Mouse (Mus musculus) G1E (cell line): Measurements from ENCODE around the gene St5. TPM values are rescaled to one million over a fixed set of nuclear protein-coding genes. Genes with fewer than 3 reads are reported as not detected.

Experiments used
- ATAC-seq: 2 replicates; pipeline ENCODE4 v1.8.0; 2016; ENCODE audit warnings: mild to moderate bottlenecking; ENCODE audit not compliant: insufficient number of reproducible peaks, poor library complexity, low FRiP score, severe bottlenecking; ENCODE audit errors: extremely low read depth
- DNase-seq: peaks from one replicate; pipeline ENCODE4 v3.0.0; 2012; ENCODE audit warnings: low spot score
- H3K27me3 ChIP-seq: 2 replicates; pipeline ENCODE4 v1.6.1; 2012; ENCODE audit warnings: mild to moderate bottlenecking, low read length, inconsistent platforms; ENCODE audit not compliant: insufficient read depth
- H3K36me3 ChIP-seq: replicated peaks from 2 replicates; pipeline ENCODE3; 2012; ENCODE audit warnings: mild to moderate bottlenecking, inconsistent platforms
- H3K4me1 ChIP-seq: 2 replicates; pipeline ENCODE4 v1.6.1; 2012; ENCODE audit warnings: low read depth, low read length, inconsistent platforms, mixed read lengths; ENCODE audit not compliant: insufficient read depth
- H3K4me3 ChIP-seq: 2 replicates; pipeline ENCODE4 v1.5.1; 2012; ENCODE audit warnings: low read depth, mild to moderate bottlenecking, inconsistent platforms, low read length, moderate library complexity, mixed read lengths
- H3K9me3 ChIP-seq: replicated peaks from 2 replicates; pipeline ENCODE4 v1.6.1; 2012; ENCODE audit warnings: inconsistent platforms
- CTCF ChIP-seq: IDR thresholded peaks from 2 replicates; pipeline ENCODE4 v1.5.1; 2012; ENCODE audit warnings: low read depth, low read length, inconsistent platforms, mixed read lengths
- TAL1 ChIP-seq: conservative IDR thresholded peaks from 2 replicates; pipeline ENCODE4 v1.6.1; 2012; ENCODE audit warnings: low read depth, low read length, inconsistent platforms, mixed read lengths
- polyA plus RNA-seq: library from polyadenylated mRNA; stranded (reverse); fragments of >175 nt; gene quantifications from 2 replicates; pipeline ENCODE4 v1.2.3, GENCODE M21; 2012
- total RNA-seq, 2 experiments: library from RNA; stranded (forward) in 1 of 2; stranded (reverse) in 1 of 2; fragments of 200-1000 nt in 1 of 2; fragments of >200 nt in 1 of 2; fragmentation: Nextera tagmentation in 1 of 2; gene quantifications; 2 replicates each; pipeline ENCODE4 v1.2.3; 2014 to 2017

The St5 gene
- total and polyA plus RNA-seq, 3 experiments, result 0.07 to 39.5 (median 0.49) TPM

- H3K9me3 ChIP-seq, result no peaks in the 10 kb centered on the region
- H3K27me3 ChIP-seq, result peaks cover 15% of the 10 kb centered on the region; the same call in 1 of the 2 replicates
- no peaks in the 10 kb centered on the region for H3K36me3 ChIP-seq
- DNase-seq, result no peak
- no peak for TF ChIP-seq CTCF
- no peak for TF ChIP-seq TAL1
- H3K4me3 ChIP-seq, result no peak overlapping the region
- H3K4me1 ChIP-seq, result no peaks in the 10 kb centered on the region
- ATAC-seq, result no peak
These were observed 225.5 kb downstream of the St5 start for GRCm38 (mm10) chr7:109477926-109478325.

Other genes with a start within 250 kb of the St5 start
- gene Trim66, start 195.5 kb downstream of the St5 start, total RNA-seq (2014; fragmentation: Nextera tagmentation), result not detected in 2 replicates
- 0.17 and 0.49 TPM in 2 replicates for gene Trim66, start 195.5 kb downstream of the St5 start, total RNA-seq (2017)
- gene Trim66, start 195.5 kb downstream of the St5 start, polyA plus RNA-seq, result 0.02 TPM in 1 of 2 replicates, not detected in the other
- gene Rpl27a, start 184.5 kb downstream of the St5 start, total RNA-seq (2014; fragmentation: Nextera tagmentation), result 402 and 444 TPM in 2 replicates
- gene Rpl27a, start 184.5 kb downstream of the St5 start, total RNA-seq (2017), result 833 and 1,086 TPM in 2 replicates
- gene Rpl27a, start 184.5 kb downstream of the St5 start, polyA plus RNA-seq, result 9,138 and 9,366 TPM in 2 replicates
- 16.3 and 18.4 TPM in 2 replicates for gene Akip1, start 85 bp upstream of the St5 start, total RNA-seq (2014; fragmentation: Nextera tagmentation)
- 23.3 and 25.2 TPM in 2 replicates for gene Akip1, start 85 bp upstream of the St5 start, total RNA-seq (2017)
- 15.1 and 15.6 TPM in 2 replicates for gene Akip1, start 85 bp upstream of the St5 start, polyA plus RNA-seq
- gene BC051019, start 20.2 kb upstream of the St5 start, total RNA-seq (2014; fragmentation: Nextera tagmentation), result not detected in 2 replicates
- not detected in 2 replicates for gene BC051019, start 20.2 kb upstream of the St5 start, total RNA-seq (2017)
- not detected in 2 replicates for gene BC051019, start 20.2 kb upstream of the St5 start, polyA plus RNA-seq
- gene Ascl3, start 28.1 kb upstream of the St5 start, total RNA-seq (2014; fragmentation: Nextera tagmentation), result not detected in 2 replicates
- gene Ascl3, start 28.1 kb upstream of the St5 start, total RNA-seq (2017), result not detected in 2 replicates
- gene Ascl3, start 28.1 kb upstream of the St5 start, polyA plus RNA-seq, result not detected in 2 replicates
- 70.7 and 77.9 TPM in 2 replicates for gene Tmem9b, start 49.3 kb upstream of the St5 start, total RNA-seq (2014; fragmentation: Nextera tagmentation)
- 88.0 and 88.6 TPM in 2 replicates for gene Tmem9b, start 49.3 kb upstream of the St5 start, total RNA-seq (2017)
- 4.9 and 7.7 TPM in 2 replicates for gene Tmem9b, start 49.3 kb upstream of the St5 start, polyA plus RNA-seq
- gene Nrip3, start 78.4 kb upstream of the St5 start, total RNA-seq (2014; fragmentation: Nextera tagmentation), result not detected in 2 replicates
- gene Nrip3, start 78.4 kb upstream of the St5 start, total RNA-seq (2017), result 0.52 and 0.55 TPM in 2 replicates
- not detected in 2 replicates for gene Nrip3, start 78.4 kb upstream of the St5 start, polyA plus RNA-seq
- gene Scube2, start 162.1 kb upstream of the St5 start, total RNA-seq (2014; fragmentation: Nextera tagmentation), result 10.3 and 11.1 TPM in 2 replicates
- 3.0 and 3.1 TPM in 2 replicates for gene Scube2, start 162.1 kb upstream of the St5 start, total RNA-seq (2017)
- gene Scube2, start 162.1 kb upstream of the St5 start, polyA plus RNA-seq, result 0.20 TPM in 2 replicates